Mouse (Mus musculus): ENCODE results near the gene Polg.

The Polg gene

GRCm38 (mm10) chr7:79466053-79466901 lies at the start of gene Polg:
Polg (minus strand) TSS chr7:79466362.
- DNase-seq: peak; percentile 99

DNA sequence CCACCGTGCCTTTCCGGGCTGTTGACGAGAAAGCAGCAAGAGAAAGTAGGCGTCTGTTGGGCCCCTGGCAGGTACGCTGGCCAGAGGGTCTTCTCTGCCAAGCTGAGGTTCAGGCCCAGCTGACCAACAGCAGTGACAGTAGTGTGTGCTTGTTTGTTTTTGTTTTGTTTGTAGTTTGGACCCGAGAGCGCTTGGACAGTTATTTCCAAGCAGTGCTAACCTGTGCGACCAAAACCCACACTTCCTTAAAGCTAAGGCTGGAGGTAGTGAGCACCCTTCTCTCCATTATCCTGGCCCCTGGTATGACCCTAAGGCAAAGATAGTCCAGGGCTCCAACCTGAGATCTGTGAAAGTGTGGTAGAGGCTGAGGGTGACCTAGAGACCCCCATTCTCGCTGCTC lies 49.7 kb upstream of the Polg start:
- no peak for DNase-seq

GRCm38 (mm10) chr7:79515221-79515743 lies 49.1 kb upstream of the Polg start:
- DNase-seq: peak; percentile 64

- peak; percentile 53 for DNase-seq
Observed at GRCm38 (mm10) chr7:79514361-79514881, 48.3 kb upstream of the Polg start.

DNA sequence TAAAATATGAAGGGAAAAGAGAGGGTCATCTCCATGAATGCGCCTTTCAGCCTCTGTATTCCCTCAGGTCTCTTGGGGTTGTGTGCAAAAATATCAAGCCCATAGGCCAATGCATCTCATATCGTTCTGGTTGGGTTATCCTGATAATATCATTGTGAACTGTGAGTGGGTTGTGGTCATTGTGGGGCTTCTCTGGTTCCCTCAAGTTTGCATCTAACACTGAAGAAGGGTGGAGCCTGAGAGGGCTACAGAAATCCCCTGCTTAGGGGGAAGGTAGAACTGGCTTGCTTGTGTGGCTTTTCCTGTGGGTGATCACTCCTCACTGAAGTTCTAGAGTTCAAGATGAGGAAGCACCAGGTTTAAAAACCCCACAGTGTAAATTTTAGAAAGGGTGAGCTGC lies 47.3 kb upstream of the Polg start:
- DNase-seq: no peak

- no peak for DNase-seq
Observed at GRCm38 (mm10) chr7:79512496-79512895, 46.3 kb upstream of the Polg start.

- DNase-seq: no peak
Observed at GRCm38 (mm10) chr7:79511656-79512055, 45.5 kb upstream of the Polg start.

- no peak for DNase-seq
Observed at GRCm38 (mm10) chr7:79511181-79511580, 45.0 kb upstream of the Polg start.

DNA sequence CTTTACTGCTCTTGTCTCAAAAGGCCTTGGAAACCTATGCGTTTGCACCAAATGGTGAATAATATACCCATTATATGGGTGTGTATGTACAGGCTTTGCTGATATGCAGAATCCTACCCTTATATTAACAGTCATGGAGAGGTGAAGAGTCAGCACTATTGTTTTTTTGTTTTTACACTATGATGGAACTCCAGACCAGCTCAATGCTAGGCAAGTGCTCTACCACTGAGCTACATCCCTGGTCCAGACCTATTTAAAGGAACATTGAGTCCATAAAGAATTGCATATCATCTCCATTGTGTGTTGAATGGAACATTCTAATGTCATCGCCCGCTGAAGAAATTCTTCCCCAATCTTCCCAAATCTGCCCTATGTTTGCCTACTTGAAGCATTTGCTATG lies 44.5 kb upstream of the Polg start:
- DNase-seq: no peak

GRCm38 (mm10) chr7:79509710-79510109 lies 43.5 kb upstream of the Polg start:
- DNase-seq: no peak

DNA sequence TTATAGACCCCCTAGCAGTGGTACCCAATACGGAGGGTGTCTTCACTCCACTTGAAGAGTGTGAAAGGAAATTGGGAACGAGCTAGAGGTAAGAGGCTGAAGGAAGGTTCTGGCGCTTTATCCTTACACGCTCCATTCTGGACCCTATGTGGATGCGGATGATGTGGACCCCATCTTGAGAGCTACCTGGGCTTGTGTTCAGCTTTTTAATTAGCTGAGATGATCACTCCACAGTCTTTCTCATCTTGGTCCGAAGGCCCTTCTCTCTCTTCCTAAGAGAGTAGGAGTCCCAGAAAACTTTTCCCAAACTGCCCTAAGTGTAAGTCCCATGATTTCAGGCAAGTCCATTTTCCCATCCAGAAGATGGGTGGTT lies 43.1 kb upstream of the Polg start:
- DNase-seq: no peak

GRCm38 (mm10) chr7:79508280-79509234 lies 42.4 kb upstream of the Polg start:
- peak; percentile 47 for DNase-seq

GRCm38 (mm10) chr7:79507756-79508155 lies 41.6 kb upstream of the Polg start:
- no peak for DNase-seq

DNA sequence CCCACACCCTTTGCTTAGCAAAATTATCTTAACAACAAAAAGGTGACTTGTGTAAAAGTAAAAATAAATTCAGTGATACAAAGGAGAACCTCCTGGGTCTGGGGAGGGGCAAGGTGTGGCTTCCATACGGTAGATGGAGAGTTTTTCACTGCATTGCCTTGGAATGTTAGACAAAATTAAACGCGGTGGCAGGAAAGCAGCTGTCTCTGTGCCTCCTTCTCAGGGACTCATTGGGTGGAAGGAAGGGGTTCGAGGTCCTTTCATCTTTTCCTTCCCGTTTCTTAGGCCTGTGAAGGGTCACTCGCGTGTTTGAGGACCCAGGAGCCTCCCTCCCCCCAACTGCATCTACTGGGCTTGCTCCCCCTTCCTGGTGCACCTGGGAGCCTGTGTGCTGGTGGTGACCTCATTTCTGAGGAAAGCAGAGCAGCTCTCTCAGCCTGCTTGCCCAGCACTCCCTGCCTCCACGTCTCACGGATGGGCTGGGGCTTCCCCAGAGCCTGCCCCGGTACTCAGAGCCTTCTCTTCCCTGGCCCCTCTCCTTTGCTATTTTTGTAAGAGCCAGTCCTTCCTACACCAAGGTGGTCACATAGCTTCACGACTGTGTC lies 41.0 kb upstream of the Polg start:
- DNase-seq: peak; percentile 62

DNA sequence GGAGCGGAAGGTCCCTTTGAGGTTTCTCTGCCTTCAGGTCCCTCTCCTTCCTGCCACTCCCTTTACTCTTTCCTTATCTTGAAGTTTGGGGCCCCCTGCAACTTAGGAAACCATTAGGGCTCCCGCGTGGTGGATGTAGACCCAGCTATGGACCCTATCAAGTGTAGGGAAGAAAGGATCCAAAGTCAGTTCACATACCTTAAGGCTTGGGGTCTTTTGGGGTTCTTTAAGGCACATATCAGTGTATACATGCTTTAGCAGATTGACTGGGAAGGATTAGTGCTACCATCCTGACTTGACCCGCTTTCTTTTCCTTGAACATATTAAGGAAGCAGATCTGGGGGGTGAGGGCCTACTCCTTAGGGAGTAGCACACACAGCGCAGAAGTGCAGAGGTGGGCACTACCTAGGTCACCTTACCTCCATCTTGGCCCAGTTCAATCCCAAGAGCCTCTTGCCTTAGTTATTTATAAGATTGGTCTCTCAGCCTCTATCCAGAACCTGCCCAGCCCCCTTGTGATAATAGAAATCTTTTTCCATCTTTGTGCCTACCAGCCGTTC lies 40.4 kb upstream of the Polg start:
- DNase-seq: no peak

GRCm38 (mm10) chr7:79505876-79506530 lies 39.8 kb upstream of the Polg start:
- no peak for DNase-seq

- no peak for DNase-seq
Observed at GRCm38 (mm10) chr7:79505376-79505775, 39.2 kb upstream of the Polg start.

- DNase-seq: peak; percentile 93
Observed at GRCm38 (mm10) chr7:79504723-79505122, 38.6 kb upstream of the Polg start.

DNA sequence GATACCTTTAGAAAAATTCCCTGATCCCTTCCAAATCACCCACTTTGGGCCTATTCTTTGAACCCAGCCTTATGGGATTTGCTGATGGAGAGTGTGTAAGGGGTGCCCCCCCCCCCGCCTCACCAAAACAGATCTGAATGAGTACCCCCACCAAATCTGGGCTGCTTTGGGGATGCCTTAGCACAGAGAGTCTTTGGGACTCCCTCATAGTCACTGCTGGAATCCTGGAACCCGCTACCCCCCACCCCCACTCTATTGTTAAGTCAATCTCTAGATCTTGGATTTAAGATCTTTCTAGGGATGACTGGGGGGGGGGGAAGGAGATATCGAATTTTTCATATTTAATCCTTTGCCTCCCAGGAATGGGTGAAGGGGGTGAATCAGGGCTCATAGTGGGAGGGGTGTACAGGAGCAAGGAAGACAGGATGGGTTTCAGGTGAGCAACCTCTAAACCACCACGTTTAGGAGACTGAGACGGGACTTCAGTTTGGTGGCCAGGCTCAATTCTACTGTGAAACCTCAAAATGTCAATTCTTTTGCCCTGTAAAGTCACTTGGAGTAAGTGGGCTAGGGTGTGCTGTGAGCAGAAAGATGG lies 37.6 kb upstream of the Polg start:
- no peak for DNase-seq

DNA sequence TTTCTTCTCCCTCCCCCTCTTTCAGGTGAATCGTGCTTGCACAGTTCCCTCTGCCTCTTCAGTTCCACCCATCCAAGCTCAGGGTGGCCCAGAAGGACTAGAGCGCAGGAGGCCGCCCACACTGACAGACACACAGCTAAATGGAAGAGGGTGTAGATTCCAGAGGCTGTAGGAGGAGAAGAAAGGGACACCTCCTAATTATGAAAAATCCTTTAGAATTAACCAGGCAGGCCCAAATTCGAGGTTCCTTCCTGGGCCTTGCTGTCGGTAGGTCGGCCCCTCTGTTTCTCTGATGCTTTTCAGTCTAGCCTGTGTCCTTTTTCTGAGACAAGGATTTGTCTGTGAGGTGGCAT lies 36.9 kb upstream of the Polg start:
- DNase-seq: peak; percentile 63

Data from right cerebral cortex, postnatal 25 days (tissue).